Mouse (Mus musculus) heart, adult 2 months (tissue): Measurements from ENCODE around the gene Zfhx3. TPM values are rescaled to one million over a fixed set of nuclear protein-coding genes. Genes with fewer than 3 reads are reported as not detected.

ENCODE experiments used
- DNase-seq, 2 experiments: peaks; one replicate each; pipeline ENCODE4 v3.0.0; 2021
- H3K27ac ChIP-seq: fragments of 200-600 bp; 2 replicates; pipeline ENCODE4 v1.8.1; 2022
- H3K27me3 ChIP-seq: fragments of 200-500 bp; 2 replicates; pipeline ENCODE4 v1.6.1; 2012; ENCODE audit warnings: mild to moderate bottlenecking, low read length, inconsistent platforms, mixed read lengths; ENCODE audit not compliant: control insufficient read depth, insufficient read depth
- H3K36me3 ChIP-seq: fragments of 200-500 bp; 2 replicates; pipeline ENCODE4 v1.6.1; 2012; ENCODE audit warnings: low read length, inconsistent platforms; ENCODE audit not compliant: control insufficient read depth, insufficient read depth
- H3K4me1 ChIP-seq: fragments of 200-500 bp; 2 replicates; pipeline ENCODE4 v1.6.1; 2011; ENCODE audit warnings: low read length; ENCODE audit not compliant: control insufficient read depth, insufficient read depth
- H3K4me3 ChIP-seq: fragments of 200-600 bp; 2 replicates; pipeline ENCODE4 v1.8.1; 2022
- H3K79me2 ChIP-seq: fragments of 200-500 bp; replicated peaks from 2 replicates; pipeline ENCODE4 v1.6.1; 2012; ENCODE audit warnings: mild to moderate bottlenecking, inconsistent platforms, low read length, moderate library complexity, mixed read lengths; ENCODE audit not compliant: control insufficient read depth, insufficient read depth
- H3K9ac ChIP-seq: fragments of 200-500 bp; 2 replicates; pipeline ENCODE4 v1.6.1; 2012; ENCODE audit warnings: low read depth, mild to moderate bottlenecking, control low read depth, inconsistent platforms, low read length, mixed read lengths
- CTCF ChIP-seq: fragments of 200-600 bp; IDR thresholded peaks from 2 replicates; pipeline ENCODE4 v1.8.1; 2022; ENCODE audit warnings: antibody characterized with exemption, mild to moderate bottlenecking, moderate library complexity
- EP300 ChIP-seq: fragments of 200-500 bp; IDR thresholded peaks from 2 replicates; pipeline ENCODE4 v1.6.1; 2011; ENCODE audit warnings: low read depth, low read length, control low read depth; ENCODE audit not compliant: insufficient read depth
- POLR2A ChIP-seq: fragments of 200-500 bp; IDR thresholded peaks from 2 replicates; pipeline ENCODE4 v1.6.1; 2011; ENCODE audit warnings: mild to moderate bottlenecking, low read depth, low read length, control low read depth; ENCODE audit not compliant: insufficient read depth
- WGBS: fragments of 180-500 bp; shearing (Covaris S2); methylation state at CpG from one replicate; pipeline ENCODE4 v1.1.7; 2018; 5-methylcytosine and 5-hydroxymethylcytosine counted together
- intact Hi-C: fragments of 180-260 bp; cut with DNase I; formaldehyde crosslinking; loops from one replicate; pipeline ENCODE4 v1.15.1; 2025
- polyA plus RNA-seq: library from polyadenylated mRNA; depleted of rRNA; stranded (reverse); fragments of >200 nt; gene quantifications from 2 replicates; pipeline ENCODE4 v1.2.3, GENCODE M21; 2012
- total RNA-seq, 2 experiments: library from RNA; stranded (reverse); gene quantifications; 2 replicates each; pipeline ENCODE4 v1.2.3; 2021

The Zfhx3 gene
- total and polyA plus RNA-seq, 3 experiments, result 1.8 to 8.3 (median 6.9) TPM

DNA sequence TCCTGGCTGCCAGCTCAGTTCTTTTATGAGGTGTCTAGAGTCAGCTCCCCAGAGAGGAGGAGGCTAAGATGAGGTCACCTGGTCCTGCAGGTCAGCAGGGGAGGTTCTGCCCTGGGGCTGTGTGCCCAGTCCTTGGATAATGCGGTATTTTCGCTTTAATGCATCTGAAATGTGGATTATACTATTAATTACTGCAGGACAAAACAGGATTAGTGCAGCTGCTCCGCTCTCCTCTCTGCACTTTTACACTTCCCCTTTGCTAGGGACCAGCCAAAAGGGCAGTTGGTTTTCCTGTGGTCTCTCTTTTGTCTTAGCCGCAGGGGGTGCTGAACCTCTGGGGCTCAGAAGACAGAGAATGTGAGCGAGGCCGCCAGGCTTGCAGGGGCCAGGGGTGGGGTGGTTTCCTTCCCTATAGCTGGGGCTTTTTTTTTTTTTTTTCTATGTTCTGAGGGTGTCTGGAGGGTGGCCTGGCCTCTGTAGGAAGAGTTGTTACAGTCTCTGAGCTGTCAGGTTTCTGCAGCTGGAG lies 806.5 kb downstream of the Zfhx3 start:
- Histone ChIP-seq H3K27ac (no peak overlapping the region), H3K9ac (no peak overlapping the region), H3K79me2 (no peaks in the 10 kb centered on the region; the same call in 1 of the 2 replicates), H3K4me1 (peaks cover 14% of the 10 kb centered on the region), H3K4me3 (no peak overlapping the region), H3K27me3 (no peaks in the 10 kb centered on the region), H3K36me3 (0 out of 2 replicates have a peak, but pooled peaks cover 2% of the 10 kb centered on the region)
- intact Hi-C loops, result no loop called here
- peak in 1 of 2 experiments; percentile 59 for DNase-seq
- 39% methylated on average over 6 of the region's 6 CpGs for WGBS
- TF ChIP-seq CTCF (no peak), POLR2A (no peak), EP300 (no peak)

DNA sequence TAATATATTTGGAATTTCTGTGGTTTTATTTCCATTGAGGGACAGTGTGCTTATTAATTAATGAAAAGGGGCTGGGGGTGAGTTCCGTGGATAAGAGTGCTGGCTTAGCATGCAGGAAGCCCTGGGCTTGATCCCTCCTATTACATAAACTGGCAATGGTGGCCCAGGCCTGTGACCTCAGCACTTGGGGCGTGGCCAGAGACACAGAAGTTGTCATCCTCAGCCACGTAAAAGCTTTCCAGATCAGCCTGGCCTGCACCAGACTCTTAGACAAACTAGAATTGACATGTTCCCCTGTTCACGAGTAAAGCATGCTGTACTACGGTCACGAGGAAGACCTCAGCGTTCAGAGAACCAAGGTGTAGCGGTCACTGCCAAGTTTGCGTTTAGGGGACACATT lies 808.4 kb downstream of the Zfhx3 start:
- H3K4me3 ChIP-seq, result no peak overlapping the region
- 88% methylated on average over 9 of the region's 9 CpGs for WGBS
- H3K9ac ChIP-seq, result no peak overlapping the region
- no peaks in the 10 kb centered on the region for H3K27me3 ChIP-seq
- H3K36me3 ChIP-seq, result 0 out of 2 replicates have a peak, but pooled peaks cover 2% of the 10 kb centered on the region
- DNase-seq, result peak in 1 of 2 experiments; percentile 30
- no peaks in the 10 kb centered on the region; the same call in 1 of the 2 replicates for H3K79me2 ChIP-seq
- no peak overlapping the region for H3K27ac ChIP-seq
- intact Hi-C loops, result loop anchor here (10.0 kb wide), 1 partner anchor 176 kb away; no protein-coding TSS in a partner anchor
- H3K4me1 ChIP-seq, result peaks cover 20% of the 10 kb centered on the region
- no peak for TF ChIP-seq POLR2A
- TF ChIP-seq CTCF, result no peak
- no peak for TF ChIP-seq EP300

DNA sequence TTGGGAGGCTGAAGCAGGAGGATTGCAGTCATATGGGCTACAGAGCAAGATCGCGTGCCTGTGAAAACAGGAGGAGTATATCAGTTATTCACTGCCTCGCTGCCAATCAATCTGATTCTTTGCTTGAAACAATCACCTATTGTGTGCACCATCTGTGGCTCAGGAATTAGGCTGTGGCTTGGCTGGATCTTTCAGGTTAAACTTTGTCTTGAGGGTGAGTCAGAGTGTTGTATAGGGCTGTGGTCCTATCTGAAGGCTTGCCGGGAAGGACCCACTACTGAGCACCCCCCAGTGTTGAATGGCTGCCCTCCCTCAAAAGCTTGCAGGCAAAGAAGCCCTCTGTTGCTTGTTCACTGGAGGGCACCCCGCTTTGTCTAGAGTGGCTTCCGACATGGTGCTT lies 812.1 kb downstream of the Zfhx3 start:
- TF ChIP-seq EP300 (no peak), POLR2A (no peak), CTCF (no peak)
- Histone ChIP-seq H3K27me3 (no peaks in the 10 kb centered on the region), H3K36me3 (no peaks in the 10 kb centered on the region), H3K27ac (no peak overlapping the region), H3K4me1 (peaks cover 7% of the 10 kb centered on the region), H3K79me2 (no peaks in the 10 kb centered on the region; the same call in 1 of the 2 replicates), H3K9ac (no peak overlapping the region), H3K4me3 (no peak overlapping the region)
- DNase-seq, result no peak
- intact Hi-C loops, result loop anchor here (10.0 kb wide), 1 partner anchor 180 kb away; no protein-coding TSS in a partner anchor
- WGBS, result 83% methylated on average over 6 of the region's 6 CpGs

DNA sequence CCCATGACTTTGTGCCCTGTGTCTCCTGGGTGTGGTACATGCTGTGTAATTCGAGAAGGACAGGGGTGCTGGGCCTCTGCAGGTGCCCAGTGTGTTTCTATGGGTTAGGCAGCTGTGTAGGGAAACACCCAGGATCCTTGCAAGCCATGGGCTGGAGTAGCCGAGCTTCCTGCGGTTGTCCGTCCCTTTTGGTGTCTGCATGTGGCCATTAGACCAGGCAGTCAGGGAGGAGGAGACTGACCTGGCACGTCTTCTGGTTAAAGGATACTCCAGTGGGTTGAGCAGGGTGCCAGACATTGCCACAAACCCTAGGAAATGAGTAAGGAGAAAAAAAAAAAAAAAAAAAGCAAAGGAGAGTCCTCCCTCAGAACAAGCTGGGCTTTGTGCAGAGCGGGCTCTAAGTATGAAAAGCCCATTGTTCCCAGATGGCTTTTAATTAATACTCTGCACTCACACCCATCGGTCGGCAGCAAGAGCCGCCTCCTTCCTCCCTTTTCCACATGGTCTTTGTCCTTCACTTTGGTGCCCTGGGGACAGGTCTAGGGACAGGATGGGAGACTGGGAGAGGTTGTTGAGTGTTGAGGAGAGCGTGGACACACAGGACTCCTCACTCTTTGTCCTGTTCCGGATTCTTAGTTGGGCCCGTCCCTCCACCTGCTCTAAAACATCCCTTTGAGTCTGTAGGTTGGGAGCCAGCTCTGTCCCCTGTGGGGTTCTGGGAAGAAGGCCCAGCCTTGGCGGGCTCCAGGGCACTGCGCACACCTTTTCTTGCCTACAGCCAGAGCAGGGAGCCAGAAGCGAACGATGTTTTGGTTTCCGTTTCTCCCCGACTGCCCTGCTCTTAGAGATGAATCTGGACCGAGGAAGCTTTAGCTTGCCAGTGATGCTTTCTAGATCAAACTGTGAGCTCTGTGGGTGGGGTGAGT lies 813.2 kb downstream of the Zfhx3 start:
- DNase-seq, result no peak
- H3K4me3 ChIP-seq, result no peak overlapping the region
- H3K79me2 ChIP-seq, result no peaks in the 10 kb centered on the region; the same call in 1 of the 2 replicates
- no peak overlapping the region for H3K27ac ChIP-seq
- WGBS, result 59% methylated on average over 19 of the region's 19 CpGs
- no peaks in the 10 kb centered on the region for H3K36me3 ChIP-seq
- TF ChIP-seq EP300, result no peak
- no peak for TF ChIP-seq CTCF
- TF ChIP-seq POLR2A, result no peak
- no peak overlapping the region for H3K9ac ChIP-seq
- intact Hi-C loops, result loop anchor here (10.0 kb wide), 1 partner anchor 181 kb away; no protein-coding TSS in a partner anchor
- H3K4me1 ChIP-seq, result peaks cover 7% of the 10 kb centered on the region
- H3K27me3 ChIP-seq, result no peaks in the 10 kb centered on the region

DNA sequence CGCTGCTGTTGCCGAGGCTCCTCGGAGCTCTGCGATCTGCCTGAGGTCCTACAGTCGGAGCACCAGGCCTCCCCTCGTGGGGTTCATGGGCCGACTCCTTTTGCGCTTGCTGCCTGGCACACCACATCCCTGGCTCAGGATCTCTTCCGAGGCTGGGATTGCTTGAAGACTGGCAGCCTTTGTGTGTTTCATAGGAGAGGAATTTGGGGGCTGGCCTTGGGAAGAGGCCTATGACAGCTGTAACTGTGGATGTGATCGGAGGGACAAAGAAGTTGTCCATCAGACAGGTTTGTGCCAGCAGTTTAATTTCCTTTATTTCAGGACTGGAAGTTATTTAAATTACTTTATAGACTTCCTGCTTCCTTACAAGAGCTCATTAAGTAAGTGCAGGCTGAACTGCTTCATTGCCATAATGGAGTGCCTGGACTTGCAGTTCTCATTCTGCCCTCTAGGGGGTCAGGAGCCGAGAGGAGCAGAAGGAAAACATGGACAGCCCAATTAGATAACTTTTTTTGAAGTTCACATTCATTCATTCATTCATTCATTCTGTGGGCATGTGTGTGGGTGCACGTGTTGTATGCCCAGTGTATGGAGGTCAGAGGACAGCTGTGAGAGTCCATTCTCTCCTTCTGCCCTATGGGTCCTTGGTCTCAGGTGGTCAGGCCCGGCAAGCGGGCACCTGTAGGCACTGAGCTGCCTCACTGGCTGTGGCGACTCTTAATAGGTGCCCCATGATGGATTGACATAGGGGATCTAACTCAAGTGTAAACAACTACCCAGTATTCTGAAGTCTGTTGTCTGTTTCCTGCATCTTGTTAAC lies 817.3 kb downstream of the Zfhx3 start:
- H3K9ac ChIP-seq, result no peak overlapping the region
- H3K36me3 ChIP-seq, result no peaks in the 10 kb centered on the region
- 69% methylated on average over 15 of the region's 15 CpGs for WGBS
- no peaks in the 10 kb centered on the region for H3K79me2 ChIP-seq
- intact Hi-C loops, result loop anchor here (5.0 to 10.0 kb wide), 2 partner anchors 42 to 185 kb away; no protein-coding TSS in a partner anchor
- H3K27ac ChIP-seq, result no peak overlapping the region
- DNase-seq, result peak; percentile 53 to 74
- no peak overlapping the region for H3K4me3 ChIP-seq
- peaks cover 9% of the 10 kb centered on the region for H3K4me1 ChIP-seq
- no peaks in the 10 kb centered on the region for H3K27me3 ChIP-seq
- TF ChIP-seq POLR2A, result no peak
- TF ChIP-seq CTCF, result peak; percentile 88
